Mouse (Mus musculus): ENCODE measurements around the gene Igfbp4.
A peak's percentile ranks its signal among the peaks of the same experiment; 100 is the strongest.

Gene Igfbp4

GRCm38 (mm10) chr11:99041841-99042780 lies 1.1 kb downstream of the Igfbp4 start:
- DNase-seq (ENCODE audit: low spot score in 2 of 2), result no peak

DNA sequence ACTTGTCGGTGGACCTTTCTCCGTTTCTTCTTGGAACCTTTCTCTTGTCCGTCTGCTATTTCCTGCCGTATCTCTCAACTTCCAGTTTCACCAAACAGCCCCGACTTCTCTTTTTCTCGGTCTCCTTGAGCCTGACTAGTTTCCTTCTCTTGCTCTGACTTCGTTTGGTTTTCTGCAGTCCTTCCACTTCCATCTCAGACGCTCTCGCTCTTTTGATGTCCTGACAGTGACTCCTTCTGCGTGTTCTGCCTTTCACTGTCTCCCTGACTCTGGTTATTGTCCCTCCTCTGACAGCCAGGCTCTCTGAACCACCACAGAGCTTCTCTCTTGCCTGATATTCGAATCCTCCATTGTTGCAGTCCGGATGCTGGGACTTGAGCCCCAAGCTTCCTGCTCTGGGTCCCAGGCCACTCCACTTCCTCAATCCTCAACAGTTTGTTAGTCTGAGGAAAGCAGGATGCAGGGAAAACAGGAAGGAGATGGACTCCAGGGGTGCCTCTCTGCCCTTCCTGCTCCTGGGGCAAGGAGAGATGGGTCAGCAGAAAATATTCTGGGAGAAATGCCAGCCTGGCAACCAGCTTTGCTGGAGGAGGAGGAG lies 1.9 kb downstream of the Igfbp4 start:
- DNase-seq (ENCODE audit: low spot score in 2 of 2), result no peak

GRCm38 (mm10) chr11:99043632-99044031 lies 2.6 kb downstream of the Igfbp4 start:
- no peak for DNase-seq (ENCODE audit: low spot score in 2 of 2)

DNA sequence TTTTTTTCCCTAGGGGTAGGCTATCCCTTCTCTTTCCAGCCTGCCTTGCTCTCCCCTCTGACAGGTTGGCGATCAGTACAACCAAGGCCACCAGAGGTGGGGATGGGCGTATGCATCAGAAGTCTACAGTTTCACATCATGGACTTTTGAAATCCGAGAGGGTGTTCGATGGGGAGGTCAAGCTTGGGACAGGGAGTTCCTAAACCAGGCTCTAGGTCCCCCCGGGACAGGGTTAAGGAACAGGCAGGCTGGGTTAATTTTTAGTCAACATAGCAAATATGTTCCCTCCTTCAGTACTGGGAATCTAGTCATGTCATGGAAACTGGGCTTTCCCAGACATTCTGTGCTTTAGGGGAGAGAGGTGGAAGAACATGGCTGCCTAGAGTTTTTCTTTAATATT lies 3.3 kb downstream of the Igfbp4 start:
- no peak for DNase-seq (ENCODE audit: low spot score in 2 of 2)

DNA sequence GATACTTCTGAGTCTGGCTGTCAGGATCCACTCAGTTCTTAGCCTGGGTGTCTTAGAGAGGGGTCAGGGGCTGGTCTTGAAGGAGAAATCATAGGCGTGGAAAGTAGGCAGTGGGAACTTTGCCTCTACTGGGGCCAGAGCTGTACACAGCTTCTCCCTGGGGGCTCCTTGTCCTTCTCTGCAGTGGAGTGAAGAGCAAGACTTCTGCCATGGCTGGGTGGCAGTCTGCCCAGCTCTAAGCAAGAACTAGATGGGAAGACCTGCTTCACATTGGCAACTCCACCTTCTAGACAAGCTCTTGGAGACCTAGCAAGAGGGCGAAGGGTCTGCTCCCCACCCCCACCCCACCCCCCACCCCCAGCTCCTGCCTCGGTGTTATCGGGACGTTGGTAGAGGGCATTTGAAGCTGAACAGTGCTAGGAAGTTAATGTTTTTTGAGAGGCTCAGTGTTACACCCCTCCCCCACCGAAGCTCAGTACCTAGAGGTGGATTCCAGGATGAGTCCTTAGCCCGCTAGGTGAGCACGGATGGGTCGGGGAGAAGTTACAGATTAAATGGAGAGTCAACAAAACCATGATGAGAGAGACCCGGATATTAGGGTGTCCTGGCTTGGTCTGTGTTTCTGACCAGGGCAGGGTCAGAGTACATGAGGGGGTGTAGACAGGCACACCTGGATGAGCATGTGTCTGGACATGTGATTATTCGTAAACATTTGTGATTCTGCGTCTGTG lies 4.3 kb downstream of the Igfbp4 start:
- DNase-seq (ENCODE audit: low spot score in 2 of 2), result no peak

DNA sequence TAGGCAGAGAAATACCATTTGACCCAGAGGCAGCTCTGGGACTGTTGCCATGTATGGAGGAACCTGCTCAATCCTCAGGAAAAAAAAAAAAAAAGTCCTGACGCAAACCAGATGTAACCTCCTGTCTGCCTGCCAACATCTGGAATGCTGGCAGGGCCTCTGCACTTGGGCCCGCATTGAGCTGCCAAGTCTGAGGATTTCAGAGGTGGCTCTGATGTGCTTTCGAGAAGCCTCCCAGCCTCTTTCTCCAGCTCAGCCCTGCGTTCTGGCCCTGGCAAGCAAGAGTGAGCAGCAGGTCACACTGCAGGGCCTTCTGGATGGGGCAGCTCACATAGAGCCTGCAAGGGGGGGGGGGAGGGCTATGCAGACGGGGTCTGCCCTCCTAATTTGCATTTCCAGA lies 6.1 kb downstream of the Igfbp4 start:
- no peak for DNase-seq (ENCODE audit: low spot score in 2 of 2)

DNA sequence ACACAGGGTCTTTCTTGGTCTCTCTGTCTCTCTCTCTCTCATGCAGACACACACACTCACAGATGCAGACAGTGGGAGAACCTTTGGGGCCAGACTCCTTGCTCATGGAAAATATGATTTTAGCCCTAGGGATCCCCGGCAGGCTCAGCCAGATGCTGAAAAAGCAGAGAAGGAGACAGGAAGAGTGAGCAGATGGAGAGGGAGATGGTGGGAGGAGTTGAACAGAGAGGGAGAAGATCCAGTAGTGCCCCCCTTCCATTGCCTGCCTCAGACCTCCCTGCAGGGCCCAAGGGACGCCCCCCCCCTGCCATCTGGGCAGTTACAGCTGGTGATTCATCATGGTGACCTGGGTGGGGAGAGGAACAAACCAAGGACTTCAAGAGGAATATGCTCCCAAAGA lies 6.6 kb downstream of the Igfbp4 start:
- no peak for DNase-seq (ENCODE audit: low spot score in 2 of 2)

DNA sequence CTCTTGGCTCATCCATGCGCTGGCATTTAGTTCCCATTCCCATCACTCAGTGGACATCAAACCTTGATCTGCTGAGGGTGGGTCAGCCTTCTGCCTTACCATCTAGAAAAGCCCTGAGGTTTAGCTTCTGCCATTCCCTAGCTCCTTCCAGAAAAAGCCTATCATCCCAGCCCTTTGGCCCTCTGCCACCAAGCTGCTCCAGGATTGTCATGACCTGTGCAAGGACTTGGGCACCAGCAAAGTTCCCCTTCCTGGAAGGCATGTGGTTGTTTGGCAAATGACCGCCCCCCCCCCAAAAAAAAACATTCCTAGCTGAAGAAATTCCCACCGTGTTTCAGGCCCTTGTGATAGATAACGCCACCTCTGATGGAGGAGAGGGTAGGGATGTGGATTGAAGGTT lies 14.1 kb downstream of the Igfbp4 start:
- DNase-seq (ENCODE audit: low spot score in 2 of 2), result no peak

- DNase-seq (ENCODE audit: low spot score in 2 of 2), result no peak
These were observed 14.8 kb downstream of the Igfbp4 start for GRCm38 (mm10) chr11:99055571-99056452.

DNA sequence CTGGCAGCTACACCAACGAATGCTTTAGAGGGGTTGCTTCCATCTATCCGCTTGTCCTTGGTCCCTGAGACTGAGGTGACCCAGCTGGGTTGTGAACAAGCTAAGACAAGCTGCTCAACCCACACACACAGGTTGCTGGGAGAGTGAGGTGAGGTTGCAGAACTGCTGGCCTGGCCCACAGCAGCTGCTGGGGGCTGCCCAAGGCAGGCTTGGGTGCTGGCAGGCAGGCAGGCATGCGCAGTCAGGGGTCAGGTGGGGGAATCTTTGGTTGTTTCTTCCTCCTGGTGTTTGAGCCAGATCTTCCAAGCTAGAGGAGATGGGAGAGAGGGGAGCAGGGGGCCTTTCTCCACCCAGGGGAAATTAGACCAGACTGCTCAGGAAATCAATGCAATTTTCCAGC lies 19.4 kb downstream of the Igfbp4 start:
- no peak for DNase-seq (ENCODE audit: low spot score in 2 of 2)

DNA sequence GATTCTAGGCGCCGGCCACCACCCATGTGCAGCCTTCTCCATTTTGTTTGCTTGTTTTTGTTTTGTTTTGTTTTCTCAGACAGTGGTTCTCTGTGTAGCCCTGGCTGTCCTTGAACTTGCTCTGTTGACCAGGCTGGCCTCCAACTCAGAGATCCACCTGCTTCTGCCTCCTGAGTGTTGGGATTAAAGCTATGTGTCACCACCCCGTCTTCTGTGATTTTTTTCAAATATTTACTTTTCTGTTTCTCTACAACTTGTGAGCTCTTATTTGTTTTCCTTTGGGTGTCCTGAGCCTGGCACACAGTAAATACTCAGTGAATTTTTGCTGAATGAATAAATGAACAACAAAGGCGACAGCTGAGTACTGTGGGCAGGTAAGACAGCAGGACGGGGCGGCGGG lies 21.6 kb downstream of the Igfbp4 start:
- no peak for DNase-seq (ENCODE audit: low spot score in 2 of 2)

DNA sequence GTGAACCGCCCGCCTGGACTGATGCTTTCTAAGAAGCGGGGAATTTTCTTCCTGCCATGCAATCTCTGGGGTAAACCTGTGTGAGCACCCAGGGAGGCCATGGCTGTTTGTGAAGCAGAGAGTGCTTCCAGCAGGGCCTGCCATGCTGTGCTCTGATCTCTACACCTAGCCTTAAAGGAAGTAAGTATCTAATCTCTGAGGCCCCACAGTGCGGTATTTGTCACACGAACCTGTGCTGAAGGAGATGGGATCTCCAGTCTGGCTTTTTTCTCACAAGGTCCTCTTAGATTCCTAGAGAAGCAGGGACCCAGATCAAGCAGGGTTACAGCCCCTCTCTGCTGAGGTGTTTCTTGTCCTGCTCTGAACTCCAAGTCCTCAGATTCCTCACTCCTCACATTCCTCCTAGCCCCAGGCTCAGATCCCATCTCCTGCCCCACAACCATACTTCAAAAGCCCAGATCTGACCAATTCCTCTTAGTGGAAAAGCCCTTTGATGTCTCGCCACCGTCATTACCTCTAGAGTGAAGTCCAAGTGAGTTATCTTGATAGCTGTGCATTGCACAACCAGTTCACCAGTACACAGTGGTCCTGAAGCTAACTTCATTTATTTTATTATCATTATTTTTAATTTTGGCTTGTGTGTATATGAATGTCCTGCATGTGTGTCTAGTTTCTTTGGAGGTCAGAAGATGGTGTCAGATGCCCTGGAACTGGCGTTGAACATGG lies 22.5 kb downstream of the Igfbp4 start:
- no peak for DNase-seq (ENCODE audit: low spot score in 2 of 2)

DNA sequence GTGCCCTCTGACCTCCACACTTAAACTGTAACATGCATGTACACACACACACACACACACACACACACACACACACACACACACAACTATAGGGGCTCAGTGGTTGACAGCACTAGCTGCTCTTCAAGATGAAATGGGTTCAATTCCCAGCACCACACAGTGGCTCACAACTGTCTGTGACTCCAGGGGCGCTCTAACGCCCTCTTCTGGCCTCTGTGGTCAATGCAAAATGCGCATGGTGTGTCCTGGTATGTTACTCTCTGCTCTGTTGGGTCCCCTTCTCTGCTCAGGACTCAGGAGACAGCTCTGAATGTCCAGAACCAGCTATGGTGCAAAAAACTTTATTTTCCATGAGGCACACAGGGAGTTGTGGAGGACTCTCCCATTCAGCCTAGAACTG lies 24.3 kb downstream of the Igfbp4 start:
- DNase-seq (ENCODE audit: low spot score in 2 of 2), result no peak

DNA sequence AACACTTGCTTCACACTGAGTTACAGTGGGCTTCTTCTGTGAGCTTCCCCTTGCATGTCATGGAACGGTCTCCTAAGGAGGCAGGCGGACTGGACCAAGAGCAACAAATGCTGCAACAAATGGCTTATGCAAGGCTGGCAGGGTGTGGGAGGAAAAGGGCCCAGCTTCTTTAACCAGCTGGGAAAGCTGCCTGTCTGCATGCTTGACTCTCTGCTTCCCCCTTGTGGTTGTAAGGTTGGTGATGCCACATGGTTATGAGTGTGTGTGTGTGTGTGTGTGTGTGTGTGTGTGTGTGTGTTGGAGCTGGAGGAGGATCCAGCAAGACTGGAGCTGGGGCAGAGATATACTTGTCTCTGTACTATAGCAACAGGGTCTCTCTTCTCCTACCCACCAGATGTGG lies 24.9 kb downstream of the Igfbp4 start:
- DNase-seq (ENCODE audit: low spot score in 2 of 2), result peak; percentile 65 to 71

DNA sequence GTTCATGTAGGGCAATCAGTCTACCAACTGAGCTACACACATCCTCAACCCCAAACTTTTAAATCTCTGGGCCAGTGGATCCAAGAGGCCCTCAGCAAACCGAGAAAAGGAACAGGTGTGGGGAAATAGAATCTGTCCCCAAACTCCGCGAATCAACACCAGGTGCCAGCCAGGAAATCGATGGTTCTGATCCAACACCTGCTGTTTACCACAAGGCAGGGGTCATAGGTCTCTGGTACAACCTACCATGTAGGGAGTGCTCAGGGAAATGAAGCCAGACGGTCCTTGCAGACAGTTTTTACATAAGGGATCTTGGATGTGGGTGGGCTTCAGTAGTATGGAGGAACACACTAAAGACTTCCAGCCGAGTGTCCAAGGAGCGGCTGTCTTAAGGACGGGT lies 26.5 kb downstream of the Igfbp4 start:
- no peak for DNase-seq (ENCODE audit: low spot score in 2 of 2)

GRCm38 (mm10) chr11:99068455-99068854 lies 27.4 kb downstream of the Igfbp4 start:
- DNase-seq (ENCODE audit: low spot score in 2 of 2), result no peak

DNA sequence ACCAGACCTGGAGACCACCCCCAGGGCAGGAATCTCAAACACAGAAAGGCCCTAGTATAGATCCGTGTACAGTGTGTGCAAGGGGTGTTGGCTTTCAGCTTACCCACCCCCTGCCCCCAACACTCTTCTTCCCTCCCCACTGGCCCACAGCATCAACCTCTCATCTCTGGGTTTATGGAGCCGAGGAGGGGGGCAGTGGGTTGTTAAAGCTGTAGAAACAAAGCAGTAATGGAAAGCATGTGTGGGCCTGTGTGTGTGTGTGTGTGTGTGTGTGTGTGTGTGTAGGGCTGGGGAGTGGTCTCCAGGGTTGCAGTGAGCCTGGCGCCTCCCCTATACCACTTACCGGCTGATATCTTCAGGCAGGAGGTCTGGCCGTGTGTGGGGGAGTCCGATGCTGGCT lies 30.8 kb downstream of the Igfbp4 start:
- DNase-seq (ENCODE audit: low spot score in 2 of 2), result no peak

DNA sequence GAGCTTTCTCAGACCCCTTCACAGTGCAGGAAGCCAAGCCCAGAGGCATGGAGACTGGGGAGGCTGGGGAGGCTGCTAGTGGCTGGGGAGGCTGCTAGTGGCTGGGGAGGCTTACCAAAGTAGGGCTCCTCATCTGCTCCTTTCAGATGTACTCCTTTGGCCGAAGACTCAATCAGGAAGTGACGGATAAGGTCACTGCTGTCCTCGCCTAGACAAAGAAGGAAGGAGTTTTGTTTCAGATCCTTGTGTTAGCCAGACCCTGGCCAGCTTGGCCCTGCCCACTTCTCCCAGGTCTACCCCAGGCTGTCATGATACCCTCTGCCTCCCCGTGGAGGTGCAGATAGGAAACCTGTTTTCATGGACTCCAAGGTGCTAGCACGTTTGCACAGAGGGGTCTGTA lies 32.7 kb downstream of the Igfbp4 start:
- no peak for DNase-seq (ENCODE audit: low spot score in 2 of 2)

- no peak for DNase-seq (ENCODE audit: low spot score in 2 of 2)
These were observed 35.8 kb downstream of the Igfbp4 start for GRCm38 (mm10) chr11:99076744-99077319.

GRCm38 (mm10) chr11:99077869-99078268 lies 36.8 kb downstream of the Igfbp4 start:
- DNase-seq (ENCODE audit: low spot score in 2 of 2), result no peak

Measured in natural killer cell, adult 2 months (primary cell).